Mouse (Mus musculus): ENCODE measurements around the gene Gfy.

DNA sequence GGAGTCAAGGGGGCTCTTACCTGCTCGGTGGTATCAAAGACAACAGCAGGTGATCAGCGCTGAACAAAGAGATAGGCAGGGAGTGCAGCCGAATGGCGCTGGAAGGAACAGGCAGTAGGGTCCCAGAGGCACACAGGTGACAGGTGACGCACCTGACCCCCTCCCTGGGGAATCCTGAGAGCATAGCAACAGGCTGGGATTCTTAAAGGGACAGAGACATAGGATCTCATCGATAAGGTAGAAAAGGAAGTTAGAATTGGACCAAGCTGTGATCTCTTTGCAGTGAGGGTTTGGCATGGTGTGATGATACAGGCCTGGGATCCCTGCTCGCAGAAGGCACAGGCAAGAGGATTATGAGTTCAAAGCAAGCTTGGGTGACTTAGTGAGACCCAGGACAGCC is at the start of gene Gfy:
- TF ChIP-seq CTCF (IDR thresholded peaks at IDR 0.05; ENCODE audit: borderline replicate concordance, insufficient read depth, low read length) = no peak
- TF ChIP-seq POLR2A (IDR thresholded peaks at IDR 0.05; ENCODE audit: low read depth, low read length) = no peak
